Mouse (Mus musculus) spleen, adult 2 months (tissue): Measurements from ENCODE around the gene Sema6d. TPM values are rescaled to one million over a fixed set of nuclear protein-coding genes. Genes with fewer than 3 reads are reported as not detected.

Experiments used
- DNase-seq, 2 experiments: peaks; one replicate each; pipeline versions ENCODE4 v3.0.0 to v3.0.0-alpha.2; 2012 to 2021; ENCODE audit warnings: low spot score in 2 of 2, low read depth in 1 of 2
- H3K27ac ChIP-seq: fragments of 200-500 bp; 2 replicates; pipeline ENCODE4 v1.5.1; 2012; ENCODE audit warnings: low read length, inconsistent platforms; ENCODE audit not compliant: insufficient read depth
- H3K27me3 ChIP-seq: fragments of 200-500 bp; 2 replicates; pipeline ENCODE4 v1.6.1; 2012; ENCODE audit warnings: mild to moderate bottlenecking, moderate library complexity, low read length, inconsistent platforms; ENCODE audit not compliant: control insufficient read depth, insufficient read depth
- H3K36me3 ChIP-seq: fragments of 200-500 bp; 2 replicates; pipeline ENCODE4 v1.6.1; 2012; ENCODE audit warnings: mild to moderate bottlenecking, low read length, inconsistent platforms; ENCODE audit not compliant: control insufficient read depth, insufficient read depth
- H3K4me1 ChIP-seq: fragments of 200-500 bp; 2 replicates; pipeline ENCODE4 v1.6.1; 2011; ENCODE audit warnings: inconsistent platforms; ENCODE audit not compliant: control insufficient read depth, insufficient read depth, insufficient read length
- H3K4me3 ChIP-seq: fragments of 200-500 bp; 2 replicates; pipeline ENCODE4 v1.5.1; 2011; ENCODE audit warnings: mild to moderate bottlenecking, inconsistent platforms; ENCODE audit not compliant: insufficient read depth, insufficient read length; ENCODE audit errors: extremely low read depth
- CTCF ChIP-seq: fragments of 200-500 bp; IDR thresholded peaks from 2 replicates; pipeline ENCODE4 v1.5.1; 2011; ENCODE audit warnings: mild to moderate bottlenecking, inconsistent platforms; ENCODE audit not compliant: insufficient read depth, insufficient read length, insufficient replicate concordance; ENCODE audit errors: extremely low read depth
- POLR2A ChIP-seq: fragments of 200-500 bp; IDR thresholded peaks from 2 replicates; pipeline ENCODE4 v1.6.1; 2011; ENCODE audit warnings: low read depth, low read length, inconsistent platforms
- WGBS: fragments of 180-500 bp; shearing (Covaris S2); methylation state at CpG from one replicate; pipeline ENCODE4 v1.1.7; 2018; 5-methylcytosine and 5-hydroxymethylcytosine counted together
- polyA plus RNA-seq: library from polyadenylated mRNA; depleted of rRNA; stranded (reverse); fragments of >200 nt; gene quantifications from 2 replicates; pipeline ENCODE4 v1.2.3, GENCODE M21; 2012

The Sema6d gene
- polyA plus RNA-seq, 1 experiment: 8.9 TPM

GRCm38 (mm10) chr2:124616746-124617145 is 527.0 kb downstream of the Sema6d start:
- TF ChIP-seq CTCF: no peak
- no peak for TF ChIP-seq POLR2A
- WGBS: 72% methylated on average over 4 of the region's 4 CpGs
- DNase-seq: no peak
- H3K36me3 ChIP-seq: no peaks in the 10 kb centered on the region
- no peak overlapping the region for H3K4me3 ChIP-seq
- H3K4me1 ChIP-seq: no peaks in the 10 kb centered on the region; the same call in 1 of the 2 replicates
- no peaks in the 10 kb centered on the region for H3K27me3 ChIP-seq
- no peak overlapping the region for H3K27ac ChIP-seq

- 77% methylated on average over 9 of the region's 9 CpGs for WGBS
Measured at GRCm38 (mm10) chr2:124617440-124617839, 527.7 kb downstream of the Sema6d start.

GRCm38 (mm10) chr2:124618091-124618490 is 528.3 kb downstream of the Sema6d start:
- H3K27me3 ChIP-seq: no peaks in the 10 kb centered on the region
- no peak for DNase-seq
- no peaks in the 10 kb centered on the region for H3K36me3 ChIP-seq
- H3K4me3 ChIP-seq: no peak overlapping the region
- TF ChIP-seq POLR2A (no peak), CTCF (no peak)
- H3K27ac ChIP-seq: no peak overlapping the region
- H3K4me1 ChIP-seq: peaks cover 6% of the 10 kb centered on the region; the same call in 1 of the 2 replicates
- 83% methylated on average over 5 of the region's 5 CpGs for WGBS

More at GRCm38 (mm10) chr2:124617440-124617839, 527.7 kb downstream of the Sema6d start:
- Histone ChIP-seq H3K27me3 (no peaks in the 10 kb centered on the region), H3K36me3 (no peaks in the 10 kb centered on the region), H3K27ac (no peak overlapping the region; the same call in 1 of the 2 replicates), H3K4me1 (peaks cover 6% of the 10 kb centered on the region; the same call in 1 of the 2 replicates), H3K4me3 (no peak overlapping the region)
- TF ChIP-seq POLR2A (no peak), CTCF (no peak)
- no peak for DNase-seq

- peaks cover 6% of the 10 kb centered on the region; the same call in 1 of the 2 replicates for H3K4me1 ChIP-seq
- no peaks in the 10 kb centered on the region for H3K36me3 ChIP-seq
- no peak for DNase-seq
- no peak for TF ChIP-seq CTCF
- no peak for TF ChIP-seq POLR2A
- H3K27me3 ChIP-seq: no peaks in the 10 kb centered on the region
- no peak overlapping the region for H3K27ac ChIP-seq
- 86% methylated on average over 3 of the region's 3 CpGs for WGBS
- no peak overlapping the region for H3K4me3 ChIP-seq
Measured at GRCm38 (mm10) chr2:124618526-124619219, 528.9 kb downstream of the Sema6d start.

GRCm38 (mm10) chr2:124620470-124620869 is 530.7 kb downstream of the Sema6d start:
- no peak for DNase-seq
- Histone ChIP-seq H3K36me3 (no peaks in the 10 kb centered on the region), H3K27ac (no peak overlapping the region), H3K4me1 (peaks cover 6% of the 10 kb centered on the region), H3K4me3 (no peak overlapping the region), H3K27me3 (no peaks in the 10 kb centered on the region)
- TF ChIP-seq CTCF (no peak), POLR2A (no peak)
- WGBS: 64% methylated on average over 6 of the region's 6 CpGs

- 28% methylated on average over 6 of the region's 6 CpGs for WGBS
- Histone ChIP-seq H3K4me1 (peaks cover 6% of the 10 kb centered on the region), H3K27me3 (no peaks in the 10 kb centered on the region), H3K36me3 (no peaks in the 10 kb centered on the region), H3K4me3 (no peak overlapping the region), H3K27ac (no peak overlapping the region)
- TF ChIP-seq CTCF: no peak
- no peak for TF ChIP-seq POLR2A
- DNase-seq: no peak
Measured at GRCm38 (mm10) chr2:124621972-124622621, 532.3 kb downstream of the Sema6d start.
